Mouse (Mus musculus) brain, adult 2 months (tissue): Measurements from ENCODE around the gene Wdr35.
"Not testable (repeated sequence)": the region's sequence is repeated elsewhere in the genome, so short reads cannot be mapped to it uniquely, and the experiment has no call there.

Experiments used
- DNase-seq: peaks from one replicate; pipeline ENCODE4 v3.0.0; 2011; ENCODE audit warnings: low read depth, low spot score

Gene Wdr35

GRCm38 (mm10) chr12:8973820-8974465 lies at the start of gene Wdr35:
Gene Wdr35, plus strand, starts transcription at chr12:8973892.
- peak; percentile 94 for DNase-seq

GRCm38 (mm10) chr12:8927652-8928051 lies 46.0 kb upstream of the Wdr35 start:
- DNase-seq, result no peak

GRCm38 (mm10) chr12:8928766-8929165 lies 44.9 kb upstream of the Wdr35 start:
- no peak for DNase-seq

- no peak for DNase-seq
These were observed 42.6 kb upstream of the Wdr35 start for GRCm38 (mm10) chr12:8931083-8931482.

- DNase-seq, result no peak
These were observed 38.3 kb upstream of the Wdr35 start for GRCm38 (mm10) chr12:8935349-8935748.

- not testable (repeated sequence) for DNase-seq
These were observed 37.5 kb upstream of the Wdr35 start for GRCm38 (mm10) chr12:8936210-8936609.

GRCm38 (mm10) chr12:8939490-8939889 lies 34.2 kb upstream of the Wdr35 start:
- no peak for DNase-seq

- no peak for DNase-seq
These were observed 33.4 kb upstream of the Wdr35 start for GRCm38 (mm10) chr12:8940011-8941005.

- DNase-seq, result no peak
These were observed 32.5 kb upstream of the Wdr35 start for GRCm38 (mm10) chr12:8941131-8941615.

GRCm38 (mm10) chr12:8941699-8942392 lies 31.8 kb upstream of the Wdr35 start:
- DNase-seq, result no peak

- peak; percentile 14 for DNase-seq
These were observed 26.5 kb upstream of the Wdr35 start for GRCm38 (mm10) chr12:8947163-8947562.

- peak; percentile 24 for DNase-seq
These were observed 25.8 kb upstream of the Wdr35 start, which contains the start of gene Matn3 for GRCm38 (mm10) chr12:8947714-8948464. Gene Matn3, plus strand, starts transcription at chr12:8947929.

GRCm38 (mm10) chr12:8953136-8953535 lies 20.6 kb upstream of the Wdr35 start:
- DNase-seq, result no peak

- DNase-seq, result no peak
These were observed 19.5 kb upstream of the Wdr35 start for GRCm38 (mm10) chr12:8954161-8954561.

GRCm38 (mm10) chr12:8961607-8962316 lies 11.9 kb upstream of the Wdr35 start:
- no peak for DNase-seq

GRCm38 (mm10) chr12:8969828-8970227 lies 3.9 kb upstream of the Wdr35 start:
- DNase-seq, result no peak

- DNase-seq, result no peak
These were observed 1.4 kb downstream of the Wdr35 start for GRCm38 (mm10) chr12:8975076-8975475.

GRCm38 (mm10) chr12:8993231-8993630 lies 19.5 kb downstream of the Wdr35 start:
- peak; percentile 4 for DNase-seq

GRCm38 (mm10) chr12:8998318-8998717 lies 24.6 kb downstream of the Wdr35 start:
- DNase-seq, result no peak

- DNase-seq, result peak; percentile 92
These were observed 28.5 kb downstream of the Wdr35 start for GRCm38 (mm10) chr12:9002038-9002648.
